Mouse (Mus musculus): ENCODE data around the gene Trpm7. TPM values are rescaled to one million over a fixed set of nuclear protein-coding genes. Genes with fewer than 3 reads are reported as not detected.
A peak's percentile ranks its signal among the peaks of the same experiment; 100 is the strongest.

The Trpm7 gene
- polyA plus RNA-seq, 1 experiment from 2014 or later = 43.0 TPM

DNA sequence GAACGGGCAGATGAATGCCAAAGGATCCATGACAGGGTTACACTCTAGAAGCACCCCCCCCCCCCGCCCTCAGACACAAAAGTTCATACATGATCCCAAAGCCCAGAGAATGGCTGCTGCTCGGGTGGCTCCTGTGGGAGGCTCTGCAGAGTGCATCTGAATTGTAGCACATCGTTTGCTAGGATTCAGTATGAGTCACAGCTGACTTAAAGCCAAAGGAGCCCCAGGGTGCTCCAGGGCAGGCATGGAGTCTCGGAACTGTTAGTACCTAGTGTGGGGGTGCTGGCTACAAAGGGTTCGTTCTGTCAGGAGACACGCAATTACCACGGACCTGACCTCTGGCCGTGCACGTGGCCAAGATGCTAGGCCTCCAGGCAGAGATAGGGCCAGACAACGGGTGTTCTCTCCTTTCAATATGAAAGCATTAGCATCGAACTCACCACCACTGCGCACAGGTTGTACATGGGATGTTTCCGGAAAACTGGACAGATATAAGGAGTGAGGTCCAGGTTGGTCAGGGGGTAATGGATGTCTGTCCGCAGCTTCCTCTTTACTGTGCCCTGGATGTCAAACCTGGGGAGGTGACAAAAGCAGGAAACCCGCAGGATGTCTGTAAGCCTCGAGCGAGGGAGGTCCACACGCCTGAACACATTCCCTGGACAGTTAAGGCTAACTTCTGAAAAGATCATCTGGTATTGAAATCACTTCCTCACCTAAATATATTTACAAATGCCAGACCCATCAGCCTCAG, 106.4 kb downstream of the Trpm7 start:
- Histone ChIP-seq H3K4me2 (replicated peaks) (no peak overlapping the region), H3K9me3 (replicated peaks) (no peaks in the 10 kb centered on the region), H3K27me3 (no peaks in the 10 kb centered on the region), H3K36me3 (no peaks in the 10 kb centered on the region), H3K4me3 (no peak overlapping the region), H3K9ac (no peak overlapping the region), H3K4me1 (peaks cover 9% of the 10 kb centered on the region), H3K27ac (no peak overlapping the region)
- no peak for ATAC-seq (ENCODE audit: low FRiP score)
- 77% methylated on average over 19 of the region's 19 CpGs for WGBS

DNA sequence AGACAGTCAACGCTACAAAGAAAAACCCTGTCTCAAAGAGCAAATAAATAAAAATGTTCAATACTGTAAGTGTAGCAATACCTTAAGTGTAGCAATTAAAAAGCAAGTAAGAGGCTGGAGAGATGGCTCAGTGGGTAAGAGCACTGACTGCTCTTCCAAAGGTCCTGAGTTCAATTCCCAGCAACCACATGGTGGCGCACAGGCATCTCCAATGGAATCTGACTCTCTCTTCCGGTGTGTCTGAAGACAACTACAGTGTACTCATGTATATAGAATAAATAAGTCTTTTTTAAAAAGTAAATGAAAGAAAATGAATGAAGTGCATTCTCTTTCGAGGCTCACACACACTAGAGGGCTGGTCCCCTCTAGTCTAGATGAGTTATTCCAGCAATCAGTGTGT, 107.8 kb downstream of the Trpm7 start:
- Histone ChIP-seq H3K27ac (no peak overlapping the region), H3K27me3 (no peaks in the 10 kb centered on the region), H3K4me3 (no peak overlapping the region), H3K36me3 (peaks cover 3% of the 10 kb centered on the region; the same call in 1 of the 2 replicates), H3K4me2 (replicated peaks) (no peak overlapping the region), H3K9ac (no peak overlapping the region), H3K4me1 (peaks cover 9% of the 10 kb centered on the region), H3K9me3 (replicated peaks) (no peaks in the 10 kb centered on the region)
- WGBS = 75% methylated on average over 4 of the region's 4 CpGs
- ATAC-seq (ENCODE audit: low FRiP score) = no peak

DNA sequence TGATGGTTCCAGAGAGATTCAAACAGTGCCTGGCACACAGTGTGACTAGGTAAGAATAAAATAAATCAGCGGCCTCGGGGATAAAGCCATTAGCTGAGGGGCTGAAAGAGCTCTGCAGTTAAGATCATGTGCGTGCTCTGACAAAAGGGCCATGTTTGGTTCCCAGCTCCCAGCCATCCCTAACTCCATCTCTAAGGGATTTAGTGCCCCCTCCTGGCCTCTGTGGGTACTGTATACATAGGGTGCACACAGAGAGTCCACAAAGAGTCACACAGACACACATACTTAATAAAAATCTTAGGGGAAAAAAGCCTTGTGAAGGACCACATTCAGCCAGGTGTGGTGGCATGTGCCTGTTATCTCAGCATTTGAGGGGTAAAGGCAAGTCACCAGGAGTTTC, 108.4 kb downstream of the Trpm7 start:
- H3K36me3 ChIP-seq = peaks cover 9% of the 10 kb centered on the region
- H3K4me3 ChIP-seq = no peak overlapping the region
- no peaks in the 10 kb centered on the region for H3K27me3 ChIP-seq
- 100% methylated on average over 3 of the region's 3 CpGs for whole genome bisulfite sequencing
- H3K4me2 ChIP-seq (replicated peaks) = no peak overlapping the region
- H3K9me3 ChIP-seq (replicated peaks) = no peaks in the 10 kb centered on the region
- no peak overlapping the region for H3K27ac ChIP-seq
- no peak overlapping the region for H3K9ac ChIP-seq
- peaks cover 9% of the 10 kb centered on the region for H3K4me1 ChIP-seq
- no peak for ATAC-seq (ENCODE audit: low FRiP score)

GRCm38 (mm10) chr2:126765867-126766582, 110.0 kb downstream of the Trpm7 start:
- Histone ChIP-seq H3K9ac (no peak overlapping the region), H3K36me3 (peaks cover 25% of the 10 kb centered on the region), H3K4me3 (no peak overlapping the region), H3K4me2 (replicated peaks) (peak overlapping the region; percentile 25), H3K9me3 (replicated peaks) (no peaks in the 10 kb centered on the region), H3K27ac (no peak overlapping the region), H3K27me3 (no peaks in the 10 kb centered on the region), H3K4me1 (peaks cover 9% of the 10 kb centered on the region)
- 41% methylated on average over 11 of the region's 11 CpGs for WGBS
- ATAC-seq (ENCODE audit: low FRiP score) = peak; percentile 71

GRCm38 (mm10) chr2:126759351-126759750, 116.7 kb downstream of the Trpm7 start:
- Histone ChIP-seq H3K27ac (no peak overlapping the region), H3K4me3 (no peak overlapping the region), H3K4me2 (replicated peaks) (no peak overlapping the region), H3K4me1 (no peaks in the 10 kb centered on the region), H3K9ac (no peak overlapping the region), H3K27me3 (no peaks in the 10 kb centered on the region), H3K9me3 (replicated peaks) (no peaks in the 10 kb centered on the region), H3K36me3 (peaks cover 85% of the 10 kb centered on the region)
- ATAC-seq (ENCODE audit: low FRiP score) = no peak
- 95% methylated on average over 7 of the region's 7 CpGs for WGBS

GRCm38 (mm10) chr2:126755664-126756063, 120.4 kb downstream of the Trpm7 start:
- no peak overlapping the region for H3K27ac ChIP-seq
- no peak overlapping the region for H3K4me2 ChIP-seq (replicated peaks)
- whole genome bisulfite sequencing = 96% methylated on average over 6 of the region's 6 CpGs
- no peaks in the 10 kb centered on the region for H3K4me1 ChIP-seq
- no peak overlapping the region for H3K9ac ChIP-seq
- H3K27me3 ChIP-seq = no peaks in the 10 kb centered on the region
- no peaks in the 10 kb centered on the region for H3K9me3 ChIP-seq (replicated peaks)
- H3K4me3 ChIP-seq = no peak overlapping the region
- peaks cover 86% of the 10 kb centered on the region for H3K36me3 ChIP-seq
- no peak for ATAC-seq (ENCODE audit: low FRiP score)

DNA sequence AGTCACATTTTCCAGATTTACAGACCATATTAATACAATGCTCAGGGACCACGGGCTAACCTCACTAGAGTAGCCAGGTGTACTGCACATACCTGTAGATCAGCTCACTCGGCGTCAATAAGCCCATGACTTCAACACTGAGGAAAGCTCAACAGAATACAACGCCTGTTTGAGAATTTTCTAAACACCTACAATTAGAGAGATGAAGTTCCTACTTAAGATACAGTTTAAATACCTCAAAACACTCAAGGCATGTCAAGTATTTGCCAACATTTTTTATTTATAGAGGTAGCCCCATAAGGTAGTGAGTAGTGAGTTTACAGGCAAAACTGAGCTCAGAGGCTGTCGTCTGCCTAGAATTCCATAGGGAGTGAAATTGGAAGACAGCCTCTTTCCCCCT, 132.6 kb downstream of the Trpm7 start:
- no peaks in the 10 kb centered on the region for H3K9me3 ChIP-seq (replicated peaks)
- no peaks in the 10 kb centered on the region for H3K27me3 ChIP-seq
- whole genome bisulfite sequencing = 93% methylated on average over 5 of the region's 5 CpGs
- H3K4me2 ChIP-seq (replicated peaks) = no peak overlapping the region
- H3K36me3 ChIP-seq = peaks cover 71% of the 10 kb centered on the region
- no peak overlapping the region for H3K4me3 ChIP-seq
- H3K9ac ChIP-seq = no peak overlapping the region
- no peak overlapping the region for H3K27ac ChIP-seq
- ATAC-seq (ENCODE audit: low FRiP score) = no peak
- no peaks in the 10 kb centered on the region for H3K4me1 ChIP-seq

Small RNA genes within 50 kb of the gene (microRNA-seq; reads per million reads assigned to microRNA genes)
- gene Mir3473g = 0.81 reads per million

Other genes starting within 250 kb of the Trpm7 start
- gene Gabpb1, start 199.9 kb downstream of the Trpm7 start, polyA plus RNA-seq (2016; fragmentation: Nextera tagmentation; extraction: Ambion mirVana) = 65.3 and 71.2 TPM in 2 replicates
- gene Usp8, start 168.9 kb downstream of the Trpm7 start, polyA plus RNA-seq (2016; fragmentation: Nextera tagmentation; extraction: Ambion mirVana) = 40.0 and 44.6 TPM in 2 replicates
- gene Usp50, start 92.8 kb downstream of the Trpm7 start, polyA plus RNA-seq (2016; fragmentation: Nextera tagmentation; extraction: Ambion mirVana) = 3.2 and 3.3 TPM in 2 replicates
- gene Sppl2a, start 57.0 kb upstream of the Trpm7 start, polyA plus RNA-seq (2016; fragmentation: Nextera tagmentation; extraction: Ambion mirVana) = 35.6 and 37.2 TPM in 2 replicates
- gene Ap4e1, start 132.5 kb upstream of the Trpm7 start, polyA plus RNA-seq (2016; fragmentation: Nextera tagmentation; extraction: Ambion mirVana) = 12.9 and 14.9 TPM in 2 replicates
- gene Blvra, start 194.4 kb upstream of the Trpm7 start, polyA plus RNA-seq (2016; fragmentation: Nextera tagmentation; extraction: Ambion mirVana) = 26.4 and 27.4 TPM in 2 replicates